Mouse (Mus musculus): ENCODE measurements around the gene Acap2. TPM values are rescaled to one million over a fixed set of nuclear protein-coding genes. Genes with fewer than 3 reads are reported as not detected.

Acap2 gene
- total and polyA plus RNA-seq, 3 experiments: 17.2 to 19.1 TPM; not detected in 1

DNA sequence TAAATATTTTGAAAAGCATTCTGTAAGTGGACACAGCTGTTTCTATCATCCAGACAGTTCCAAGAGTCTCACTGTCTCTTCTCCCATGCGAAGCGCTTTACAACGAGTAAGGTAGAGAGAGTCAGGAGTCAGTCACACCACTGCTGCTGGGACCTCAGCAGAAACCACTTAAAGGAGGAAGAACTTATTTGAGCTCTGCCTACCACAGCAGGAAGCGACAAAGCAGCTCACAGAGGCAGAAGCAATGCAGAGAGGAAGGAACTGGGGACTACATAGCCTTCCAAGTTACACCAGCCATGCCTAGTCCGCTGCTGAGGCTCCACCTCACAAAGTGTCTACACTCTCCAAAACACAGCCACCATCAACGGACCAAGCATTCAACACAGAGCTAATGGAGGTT lies 9.2 kb downstream of the Acap2 start:
- Histone ChIP-seq H3K4me3 (ENCODE audit: control insufficient read depth in 1 of 2, insufficient read depth in 1 of 2, low read depth in 2 of 2, low read length in 2 of 2) (peak overlapping the region; percentile 19 to 25; a peak in 2 of 4 replicates), H3K27me3 (ENCODE audit: control insufficient read depth in 1 of 2, insufficient read depth in 2 of 2, low read length in 2 of 2) (no peaks in the 10 kb centered on the region), H3K4me1 (ENCODE audit: control insufficient read depth in 1 of 2, insufficient read depth in 2 of 2, low read length in 2 of 2) (peaks cover 18 to 28% of the 10 kb centered on the region in 2 experiments), H3K9ac (ENCODE audit: control insufficient read depth, low read depth, low read length, poor library complexity, severe bottlenecking) (peak overlapping the region; percentile 34), H3K9me3 (replicated peaks; ENCODE audit: insufficient read depth, low read length) (no peaks in the 10 kb centered on the region), H3K79me2 (ENCODE audit: control insufficient read depth, insufficient read depth, low read length, poor library complexity) (peaks cover 65% of the 10 kb centered on the region), H3K27ac (ENCODE audit: control insufficient read depth, low read depth, low read length) (peak overlapping the region; percentile 39), H3K36me3 (ENCODE audit: control insufficient read depth in 1 of 2, insufficient read depth in 2 of 2, low read length in 2 of 2) (peaks cover 0 to 27% of the 10 kb centered on the region in 2 experiments; a peak in 2 of 4 replicates)
- TF ChIP-seq ETS1 (IDR thresholded peaks at IDR 0.05; ENCODE audit: low read depth, low read length) (no peak), EP300 (IDR thresholded peaks at IDR 0.05; ENCODE audit: low read depth in 1 of 2, low read length in 2 of 2) (no peak), CTCF (IDR thresholded peaks at IDR 0.05 in 2 of 3, conservative IDR thresholded peaks at IDR 0.05 in 1 of 3; ENCODE audit: control insufficient read depth in 1 of 3, insufficient read depth in 1 of 3, low read depth in 2 of 3, low read length in 3 of 3, poor library complexity in 1 of 3, severe bottlenecking in 1 of 3) (no peak), MXI1 (IDR thresholded peaks at IDR 0.05; ENCODE audit: low read depth, low read length) (no peak), TCF12 (IDR thresholded peaks at IDR 0.05; ENCODE audit: low read depth, low read length) (no peak), RCOR1 (IDR thresholded peaks at IDR 0.05; ENCODE audit: low read depth, low read length) (no peak), ZKSCAN1 (IDR thresholded peaks at IDR 0.05; ENCODE audit: low read depth, low read length) (no peak), TBP (IDR thresholded peaks at IDR 0.05; ENCODE audit: low read depth, low read length) (peak; percentile 37; the same call in 1 of the 2 replicates), SMC3 (IDR thresholded peaks at IDR 0.05; ENCODE audit: low read depth, low read length) (no peak), GATA1 (IDR thresholded peaks at IDR 0.05; ENCODE audit: low read depth, low read length) (no peak), NRF1 (IDR thresholded peaks at IDR 0.05; ENCODE audit: insufficient read depth, low read depth, low read length, poor library complexity, severe bottlenecking) (no peak), E2F4 (IDR thresholded peaks at IDR 0.05; ENCODE audit: borderline replicate concordance, low read depth, low read length) (no peak), RAD21 (IDR thresholded peaks at IDR 0.05; ENCODE audit: low read depth, low read length) (no peak), BHLHE40 (IDR thresholded peaks at IDR 0.05; ENCODE audit: borderline replicate concordance, low read depth, low read length) (no peak), MAFK (IDR thresholded peaks at IDR 0.05; ENCODE audit: borderline replicate concordance, low read depth, low read length) (no peak), CHD1 (IDR thresholded peaks at IDR 0.05; ENCODE audit: low read depth, low read length) (no peak), ELF1 (IDR thresholded peaks at IDR 0.05; ENCODE audit: low read depth, low read length) (peak; percentile 32; the same call in 1 of the 2 replicates)
- DNase-seq (ENCODE audit: low read depth, low spot score): peak; percentile 86

DNA sequence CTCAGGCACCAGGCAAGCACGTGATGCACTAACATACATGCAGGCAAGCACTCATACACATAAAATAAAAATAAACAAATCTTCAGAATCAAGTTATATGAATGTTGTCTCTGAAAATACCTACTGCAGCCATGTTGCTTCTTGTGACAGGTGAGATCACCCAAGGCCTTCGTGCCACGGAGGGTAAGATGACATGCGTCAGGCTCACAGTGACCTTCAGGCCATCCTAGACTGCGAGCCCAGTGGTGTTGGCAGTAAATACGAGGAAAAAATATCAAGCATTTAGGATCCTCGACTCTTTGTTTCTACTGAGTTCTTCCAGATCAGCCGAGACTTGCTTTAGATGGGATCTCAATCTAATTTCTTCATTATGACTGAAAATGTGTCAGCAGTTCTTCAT lies 10.6 kb downstream of the Acap2 start:
- TF ChIP-seq SIN3A (IDR thresholded peaks at IDR 0.05; ENCODE audit: low read length) (no peak), CHD1 (IDR thresholded peaks at IDR 0.05; ENCODE audit: low read depth, low read length) (no peak), TBP (IDR thresholded peaks at IDR 0.05; ENCODE audit: low read depth, low read length) (no peak)
- Histone ChIP-seq H3K27me3 (ENCODE audit: control insufficient read depth in 1 of 2, insufficient read depth in 2 of 2, low read length in 2 of 2) (no peaks in the 10 kb centered on the region), H3K4me1 (ENCODE audit: control insufficient read depth in 1 of 2, insufficient read depth in 2 of 2, low read length in 2 of 2) (peaks cover 18 to 40% of the 10 kb centered on the region in 2 experiments), H3K79me2 (ENCODE audit: control insufficient read depth, insufficient read depth, low read length, poor library complexity) (peaks cover 65% of the 10 kb centered on the region), H3K9me3 (replicated peaks; ENCODE audit: insufficient read depth, low read length) (no peaks in the 10 kb centered on the region), H3K4me3 (ENCODE audit: control insufficient read depth in 1 of 2, insufficient read depth in 1 of 2, low read depth in 2 of 2, low read length in 2 of 2) (no peak overlapping the region), H3K9ac (ENCODE audit: control insufficient read depth, low read depth, low read length, poor library complexity, severe bottlenecking) (no peak overlapping the region), H3K27ac (ENCODE audit: control insufficient read depth, low read depth, low read length) (no peak overlapping the region), H3K36me3 (ENCODE audit: control insufficient read depth in 1 of 2, insufficient read depth in 2 of 2, low read length in 2 of 2) (peaks cover 0 to 33% of the 10 kb centered on the region in 2 experiments; a peak in 2 of 4 replicates)
- no peak for DNase-seq (ENCODE audit: low read depth, low spot score)
